Mouse (Mus musculus) embryonic facial prominence, embryonic 12.5 days (tissue): ENCODE data around the gene Jmjd1c. TPM values are rescaled to one million over a fixed set of nuclear protein-coding genes. Genes with fewer than 3 reads are reported as not detected.
A peak's percentile ranks its signal among the peaks of the same experiment; 100 is the strongest.

Experiments used
- ATAC-seq: fragments of 200-750 bp; cut with Nextera tagmentation; 2 replicates; pipeline ENCODE4 v1.8.0; 2017; ENCODE audit not compliant: insufficient number of reproducible peaks, insufficient read depth, low FRiP score, low TSS enrichment
- H3K27ac ChIP-seq: fragments of 300-500 bp; sonication (generic); 2 replicates; pipeline ENCODE4 v1.5.1; 2016; ENCODE audit warnings: mild to moderate bottlenecking
- H3K27me3 ChIP-seq: fragments of 300-500 bp; sonication (generic); 2 replicates; pipeline ENCODE4 v1.6.1; 2016; ENCODE audit warnings: mild to moderate bottlenecking, moderate library complexity
- H3K36me3 ChIP-seq: fragments of 300-500 bp; sonication (generic); 2 replicates; pipeline ENCODE4 v1.6.1; 2016; ENCODE audit warnings: mild to moderate bottlenecking
- H3K4me1 ChIP-seq: fragments of 300-500 bp; sonication (generic); 2 replicates; pipeline ENCODE4 v1.6.1; 2016
- H3K4me2 ChIP-seq: fragments of 300-500 bp; sonication (generic); replicated peaks from 2 replicates; pipeline ENCODE4 v1.6.1; 2016; ENCODE audit warnings: mild to moderate bottlenecking, moderate library complexity
- H3K4me3 ChIP-seq: fragments of 300-500 bp; sonication (generic); 2 replicates; pipeline ENCODE4 v1.5.1; 2016; ENCODE audit warnings: mild to moderate bottlenecking
- H3K9ac ChIP-seq: fragments of 300-500 bp; sonication (generic); 2 replicates; pipeline ENCODE4 v1.6.1; 2016; ENCODE audit warnings: mild to moderate bottlenecking, moderate library complexity
- H3K9me3 ChIP-seq: fragments of 300-500 bp; sonication (generic); 2 replicates; pipeline ENCODE4 v1.6.1; 2016; ENCODE audit warnings: mild to moderate bottlenecking, moderate library complexity
- WGBS: fragments of 180-500 bp; shearing (Covaris S2); methylation state at CpG from one replicate; pipeline ENCODE4 v1.1.7; 2016; 5-methylcytosine and 5-hydroxymethylcytosine counted together
- polyA plus RNA-seq: library from polyadenylated mRNA; unstranded; fragments of >200 nt; fragmentation: Nextera tagmentation; extraction: Ambion mirVana; gene quantifications from 2 replicates; pipeline ENCODE4 v1.2.1, GENCODE M21; 2016

The Jmjd1c gene
- polyA plus RNA-seq, 1 experiment from 2014 or later: 56.3 TPM

DNA sequence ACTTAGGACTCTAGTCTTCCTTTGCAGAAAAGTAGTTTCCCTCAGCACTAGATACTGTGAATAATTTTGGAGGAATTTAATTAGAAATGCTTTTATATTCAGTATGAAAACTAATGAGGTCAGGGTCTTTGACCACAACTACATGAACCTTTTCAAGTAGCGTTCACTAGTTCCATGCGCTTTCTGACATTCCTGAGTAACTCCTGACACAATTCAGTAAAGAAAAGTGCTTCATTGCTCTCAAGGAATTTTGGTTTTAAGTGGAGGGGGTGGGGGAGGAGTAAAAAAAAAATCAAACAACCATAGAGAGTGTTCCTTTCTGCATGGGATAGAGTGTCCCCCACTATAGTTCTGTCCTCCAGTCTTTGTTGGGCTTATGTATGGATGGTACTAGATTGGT lies 24.7 kb downstream of the Jmjd1c start:
- no peaks in the 10 kb centered on the region for H3K27me3 ChIP-seq
- WGBS: 61% methylated on average over 2 of the region's 2 CpGs

DNA sequence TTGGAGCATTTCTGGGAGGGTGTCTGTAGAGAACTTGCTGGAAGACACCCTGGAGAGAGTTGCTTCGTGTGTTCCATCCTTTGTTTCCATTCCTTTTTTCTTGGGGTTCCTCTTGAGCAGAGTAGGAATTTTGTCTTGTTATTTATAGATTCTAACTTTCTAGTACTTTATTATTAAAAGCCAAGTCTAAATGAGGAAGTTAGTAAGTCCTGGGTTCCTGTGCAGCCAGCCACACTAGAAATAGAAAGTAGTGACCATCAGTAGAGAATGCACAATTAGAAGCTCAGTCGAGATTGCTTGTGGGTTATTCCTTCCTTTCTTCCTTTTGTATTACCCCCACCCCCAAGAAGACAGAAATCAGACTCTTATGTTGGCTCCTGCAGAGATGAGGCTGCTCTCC lies 27.8 kb downstream of the Jmjd1c start:
- ATAC-seq: no peak
- H3K27me3 ChIP-seq: no peaks in the 10 kb centered on the region
- WGBS: 61% methylated on average over 2 of the region's 2 CpGs
- H3K9ac ChIP-seq: no peak overlapping the region
- no peaks in the 10 kb centered on the region for H3K36me3 ChIP-seq
- H3K27ac ChIP-seq: no peak overlapping the region
- peaks cover 16% of the 10 kb centered on the region for H3K4me1 ChIP-seq
- H3K4me2 ChIP-seq: no peak overlapping the region
- H3K4me3 ChIP-seq: no peak overlapping the region
- H3K9me3 ChIP-seq: no peaks in the 10 kb centered on the region

More for the DNA sequence above, 24.7 kb downstream of the Jmjd1c start:
- Histone ChIP-seq H3K27ac (no peak overlapping the region), H3K4me1 (peaks cover 18% of the 10 kb centered on the region), H3K4me3 (no peak overlapping the region), H3K4me2 (no peak overlapping the region), H3K9ac (no peak overlapping the region), H3K36me3 (no peaks in the 10 kb centered on the region), H3K9me3 (no peaks in the 10 kb centered on the region)
- ATAC-seq: no peak

DNA sequence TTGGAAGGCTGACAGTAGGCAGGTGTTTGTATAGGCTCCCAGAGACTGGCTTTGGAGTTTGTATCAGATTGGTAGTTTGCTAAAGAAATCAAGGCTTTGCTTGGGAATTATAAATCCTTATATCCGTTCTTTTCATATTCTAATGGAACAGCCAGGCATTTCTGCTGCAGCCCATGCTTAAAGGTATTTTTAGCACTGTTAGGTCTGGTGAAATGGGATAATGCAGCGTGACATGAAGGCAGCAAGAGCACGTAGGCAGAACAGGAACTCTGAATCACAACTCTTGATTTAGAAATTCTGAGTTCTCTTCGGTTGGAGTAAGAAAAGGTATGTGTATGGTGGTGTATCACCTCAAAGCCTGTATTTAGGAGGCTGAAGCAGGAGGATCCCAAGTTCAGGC lies 28.2 kb downstream of the Jmjd1c start:
- WGBS: 81% methylated on average over 4 of the region's 4 CpGs
- Histone ChIP-seq H3K27ac (no peak overlapping the region), H3K27me3 (no peaks in the 10 kb centered on the region), H3K4me1 (peaks cover 16% of the 10 kb centered on the region), H3K9ac (no peak overlapping the region), H3K9me3 (no peaks in the 10 kb centered on the region), H3K36me3 (no peaks in the 10 kb centered on the region), H3K4me3 (no peak overlapping the region), H3K4me2 (no peak overlapping the region)
- no peak for ATAC-seq

DNA sequence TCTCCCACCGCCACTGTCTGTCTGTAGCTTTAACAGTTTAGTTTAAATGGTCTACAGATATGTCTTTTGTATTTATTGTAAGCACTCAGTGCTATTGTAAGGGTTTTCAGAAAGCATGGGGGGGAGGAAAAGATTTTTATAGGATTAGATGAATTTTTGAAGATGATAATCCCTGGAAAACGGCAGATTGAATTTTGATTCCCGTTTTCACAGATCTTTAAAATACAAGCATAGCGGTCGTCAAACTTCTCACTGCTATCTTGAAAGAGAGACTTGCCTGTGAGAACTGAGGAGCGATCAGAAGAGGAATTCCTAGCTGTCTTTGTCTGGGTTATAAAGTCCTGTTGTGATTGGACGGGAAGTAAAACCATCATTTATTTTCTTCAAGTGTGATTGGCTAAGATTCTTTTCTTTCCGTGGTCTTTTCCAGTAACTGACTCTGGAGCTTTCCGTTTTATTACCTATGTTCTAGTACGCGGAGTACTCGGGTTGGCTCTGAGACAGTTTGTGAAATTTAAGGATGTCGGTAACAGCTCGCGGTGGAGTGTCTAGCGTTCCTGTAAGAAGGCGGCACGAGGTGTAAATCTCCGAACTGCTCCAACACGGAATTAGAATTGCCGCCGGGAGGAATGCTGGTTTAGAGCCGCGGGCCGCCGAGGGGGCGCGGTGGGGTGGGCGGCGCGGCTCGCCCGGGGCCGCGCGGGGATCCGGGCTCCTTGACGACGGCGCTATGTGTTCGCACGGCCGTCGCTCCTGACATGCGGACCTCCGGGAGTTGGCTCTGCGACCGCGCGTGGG lies 30.3 kb downstream of the Jmjd1c start:
- Histone ChIP-seq H3K9ac (peak overlapping the region; percentile 71), H3K27ac (peak overlapping the region; percentile 83), H3K36me3 (no peaks in the 10 kb centered on the region), H3K4me3 (peak overlapping the region; percentile 92), H3K4me1 (peaks cover 13% of the 10 kb centered on the region), H3K27me3 (no peaks in the 10 kb centered on the region), H3K4me2 (peak overlapping the region; percentile 94), H3K9me3 (no peaks in the 10 kb centered on the region)
- ATAC-seq: peak; percentile 71
- WGBS: under 1% methylated on average over 50 of the region's 50 CpGs

DNA sequence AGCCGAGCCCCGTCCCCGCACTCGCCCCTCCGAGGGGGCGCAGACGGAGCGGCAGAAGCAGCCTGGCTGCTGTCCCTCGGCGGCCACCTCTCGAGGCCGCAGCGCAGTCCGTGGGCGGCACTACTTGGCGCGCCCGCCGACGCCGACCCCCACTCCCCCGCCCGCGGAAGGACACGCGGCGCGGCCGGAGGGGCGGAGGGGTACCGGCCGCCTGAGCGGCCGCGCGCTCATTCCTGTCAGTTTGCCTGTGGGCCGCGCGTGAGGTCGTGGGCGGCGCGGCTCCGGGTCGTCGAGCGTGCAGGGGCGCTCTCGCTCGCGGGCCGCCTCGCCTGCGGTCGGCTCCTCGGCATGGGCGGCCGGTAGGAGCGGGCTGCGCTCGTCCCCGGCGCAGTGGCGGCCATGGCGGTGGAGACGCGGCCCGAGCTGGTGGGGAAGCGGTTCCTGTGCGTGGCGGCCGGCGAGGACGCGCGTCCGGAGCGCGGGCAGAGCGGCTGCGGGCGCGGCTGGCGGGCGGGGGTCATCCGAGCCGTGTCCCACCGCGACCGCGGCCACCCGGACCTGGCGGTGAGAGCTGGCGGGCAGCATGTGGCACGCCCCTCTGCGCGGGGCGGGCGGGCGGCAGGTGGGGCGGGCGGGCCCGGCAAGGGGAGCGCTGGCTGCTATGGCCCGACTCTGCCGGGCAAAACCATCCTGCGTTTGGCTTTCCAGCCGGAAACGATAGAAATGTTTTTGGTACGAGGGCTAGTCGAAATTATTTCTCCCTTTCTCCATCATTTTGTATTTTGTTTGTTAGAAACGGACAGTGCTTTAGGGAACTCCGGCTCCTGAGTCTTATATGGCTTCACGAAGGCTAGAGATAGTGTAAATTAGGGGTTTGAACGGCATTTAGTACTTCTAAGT lies 31.2 kb downstream of the Jmjd1c start:
- Histone ChIP-seq H3K9ac (peak overlapping the region; percentile 71), H3K4me2 (peak overlapping the region; percentile 94), H3K27ac (peak overlapping the region; percentile 83), H3K27me3 (no peaks in the 10 kb centered on the region), H3K4me3 (peak overlapping the region; percentile 92), H3K36me3 (no peaks in the 10 kb centered on the region), H3K9me3 (no peaks in the 10 kb centered on the region), H3K4me1 (peaks cover 7% of the 10 kb centered on the region)
- peak; percentile 71 for ATAC-seq
- WGBS: 2% methylated on average over 110 of the region's 115 CpGs

DNA sequence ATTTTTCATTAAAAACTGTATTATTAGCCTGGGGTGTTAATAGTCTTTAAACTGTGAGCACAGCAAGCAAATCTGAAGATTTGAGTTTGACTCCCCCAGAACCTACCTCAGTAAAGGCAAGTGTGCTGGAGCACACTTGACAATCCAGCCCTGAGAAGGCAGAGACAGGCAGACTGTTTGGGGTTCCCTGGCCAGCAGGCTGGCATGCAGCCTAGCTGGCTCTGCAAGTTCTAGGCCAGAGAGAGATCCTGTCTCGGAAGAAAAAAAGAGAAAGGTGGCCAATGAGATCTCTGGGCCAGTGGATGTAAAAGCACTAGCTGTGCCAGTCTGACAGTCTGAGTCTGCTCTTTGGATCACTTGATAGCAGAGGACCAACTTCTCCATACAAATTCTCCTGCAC lies 33.6 kb downstream of the Jmjd1c start:
- Histone ChIP-seq H3K4me1 (peaks cover 7% of the 10 kb centered on the region), H3K27ac (no peak overlapping the region), H3K27me3 (no peaks in the 10 kb centered on the region), H3K4me2 (no peak overlapping the region), H3K4me3 (no peak overlapping the region), H3K36me3 (no peaks in the 10 kb centered on the region), H3K9me3 (no peaks in the 10 kb centered on the region), H3K9ac (no peak overlapping the region)
- no peak for ATAC-seq
- WGBS: 56% methylated on average over 1 of the region's 1 CpGs

DNA sequence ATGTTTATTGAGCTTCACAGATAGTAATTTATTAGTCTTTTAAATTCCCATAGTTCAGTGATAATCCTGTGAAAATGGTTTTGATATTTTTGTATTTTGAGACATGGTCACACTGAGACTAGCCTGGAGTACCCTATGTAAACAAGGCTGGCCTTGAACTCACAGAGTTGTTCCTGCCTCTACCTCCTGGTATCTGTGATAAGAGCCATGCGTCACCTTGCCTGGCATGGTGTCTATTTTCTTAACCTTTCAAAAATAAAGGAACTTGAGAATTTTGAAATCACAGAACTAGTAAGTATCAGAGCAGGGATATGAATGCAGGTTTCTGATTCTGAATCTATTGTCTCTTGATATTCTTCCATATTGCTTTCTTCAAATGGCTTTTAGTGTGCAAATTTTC lies 35.8 kb downstream of the Jmjd1c start:
- Histone ChIP-seq H3K4me3 (no peak overlapping the region), H3K9me3 (no peaks in the 10 kb centered on the region), H3K27ac (no peak overlapping the region), H3K9ac (no peak overlapping the region), H3K36me3 (no peaks in the 10 kb centered on the region), H3K4me1 (peaks cover 7% of the 10 kb centered on the region), H3K4me2 (no peak overlapping the region), H3K27me3 (no peaks in the 10 kb centered on the region)
- ATAC-seq: no peak
- WGBS: 72% methylated on average over 1 of the region's 1 CpGs

DNA sequence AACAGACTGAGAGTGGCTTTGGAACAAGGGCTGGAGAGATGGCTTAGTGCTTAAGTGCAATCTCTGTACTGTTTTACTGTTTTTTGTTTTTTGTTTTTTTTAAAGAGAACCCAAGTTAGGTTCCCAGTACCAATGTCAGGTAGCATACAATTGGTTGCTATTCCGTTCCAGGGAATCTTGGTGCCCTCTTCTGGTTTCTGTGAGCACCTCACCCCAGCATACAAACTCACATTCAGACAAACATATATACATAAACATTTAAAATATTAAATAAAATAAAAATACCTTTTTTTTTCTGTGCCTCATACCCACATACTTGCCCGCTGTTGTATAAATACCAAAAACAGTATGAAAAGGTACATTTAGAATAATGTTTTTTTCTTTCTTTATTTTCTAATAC lies 38.4 kb downstream of the Jmjd1c start:
- Histone ChIP-seq H3K9me3 (no peaks in the 10 kb centered on the region), H3K4me3 (no peak overlapping the region), H3K9ac (no peak overlapping the region), H3K36me3 (no peaks in the 10 kb centered on the region), H3K27me3 (no peaks in the 10 kb centered on the region), H3K4me2 (no peak overlapping the region), H3K4me1 (no peaks in the 10 kb centered on the region; the same call in 1 of the 2 replicates), H3K27ac (no peak overlapping the region)
- ATAC-seq: no peak
- 94% methylated on average over 2 of the region's 2 CpGs for whole genome bisulfite sequencing

DNA sequence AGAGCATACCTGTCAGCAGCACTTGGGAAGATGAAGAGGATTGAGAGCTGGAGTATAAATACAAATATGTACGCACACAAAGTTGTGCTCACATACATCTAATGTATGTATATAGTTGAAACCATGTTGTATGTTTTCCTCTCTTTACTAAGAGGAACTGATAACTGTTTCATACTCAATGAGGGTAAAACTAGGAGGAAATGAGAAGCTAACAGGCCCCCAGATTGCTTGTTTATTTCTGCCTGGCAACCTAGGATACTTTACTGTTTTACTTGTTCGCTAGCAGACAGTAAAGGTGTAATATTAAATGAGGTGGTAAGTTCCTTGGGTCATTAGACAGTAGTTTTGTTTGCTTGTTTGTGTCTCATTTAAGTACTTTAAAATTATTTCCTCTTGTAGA lies 41.5 kb downstream of the Jmjd1c start:
- no peaks in the 10 kb centered on the region for H3K4me1 ChIP-seq
- H3K27me3 ChIP-seq: no peaks in the 10 kb centered on the region
- no peak overlapping the region for H3K27ac ChIP-seq
- no peaks in the 10 kb centered on the region for H3K36me3 ChIP-seq
- no peak for ATAC-seq
- 90% methylated on average over 2 of the region's 2 CpGs for WGBS
- no peak overlapping the region for H3K4me2 ChIP-seq
- H3K9ac ChIP-seq: no peak overlapping the region
- H3K4me3 ChIP-seq: no peak overlapping the region
- H3K9me3 ChIP-seq: no peaks in the 10 kb centered on the region

DNA sequence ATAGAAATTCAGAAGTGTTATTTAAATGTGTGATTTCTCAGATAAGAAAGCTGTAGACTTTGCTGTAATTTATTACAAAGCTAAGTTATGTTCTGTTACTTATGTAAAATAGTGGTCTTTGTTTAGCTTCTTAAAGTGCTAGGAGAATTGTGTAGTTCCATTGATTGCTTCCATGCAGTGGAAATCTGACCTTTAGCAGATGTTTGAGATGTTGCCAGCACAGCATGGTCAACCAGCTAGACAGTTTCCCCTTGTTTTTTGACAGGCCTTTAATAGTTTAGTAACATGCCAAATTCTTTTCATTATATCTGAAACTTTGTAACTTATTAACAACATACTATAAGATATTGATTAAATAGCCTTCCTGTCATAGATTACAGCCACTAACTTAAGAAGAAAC lies 47.7 kb downstream of the Jmjd1c start:
- no peaks in the 10 kb centered on the region for H3K9me3 ChIP-seq
- no peaks in the 10 kb centered on the region for H3K27me3 ChIP-seq
- no peak overlapping the region for H3K4me3 ChIP-seq
- H3K4me2 ChIP-seq: no peak overlapping the region
- no peak overlapping the region for H3K27ac ChIP-seq
- H3K9ac ChIP-seq: no peak overlapping the region
- ATAC-seq: no peak
- H3K4me1 ChIP-seq: peaks cover 7% of the 10 kb centered on the region
- no peaks in the 10 kb centered on the region for H3K36me3 ChIP-seq

DNA sequence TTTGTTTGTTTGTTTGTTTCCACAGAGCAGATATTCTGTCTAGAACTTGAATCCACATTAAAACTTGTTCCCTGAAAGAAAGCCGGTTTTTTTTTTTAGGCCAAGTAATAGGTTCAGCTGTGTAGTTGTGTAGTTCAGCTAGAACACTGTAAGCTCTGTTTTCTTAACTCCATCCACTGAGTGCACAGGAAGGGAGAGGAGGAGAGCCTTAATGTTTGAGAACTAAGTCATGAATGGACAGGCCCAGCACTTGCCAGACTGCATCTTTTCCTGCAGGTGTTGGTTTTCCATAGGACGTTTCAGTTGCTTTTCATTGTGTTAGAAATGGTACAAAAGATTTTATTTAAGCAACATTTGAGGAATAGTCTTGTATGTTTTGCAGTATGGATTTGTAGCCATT lies 48.3 kb downstream of the Jmjd1c start:
- Histone ChIP-seq H3K27ac (no peak overlapping the region), H3K36me3 (no peaks in the 10 kb centered on the region), H3K27me3 (no peaks in the 10 kb centered on the region), H3K4me1 (peaks cover 7% of the 10 kb centered on the region), H3K9ac (no peak overlapping the region), H3K4me3 (no peak overlapping the region), H3K4me2 (no peak overlapping the region), H3K9me3 (no peaks in the 10 kb centered on the region)
- ATAC-seq: no peak
- WGBS: 32% methylated on average over 2 of the region's 2 CpGs

DNA sequence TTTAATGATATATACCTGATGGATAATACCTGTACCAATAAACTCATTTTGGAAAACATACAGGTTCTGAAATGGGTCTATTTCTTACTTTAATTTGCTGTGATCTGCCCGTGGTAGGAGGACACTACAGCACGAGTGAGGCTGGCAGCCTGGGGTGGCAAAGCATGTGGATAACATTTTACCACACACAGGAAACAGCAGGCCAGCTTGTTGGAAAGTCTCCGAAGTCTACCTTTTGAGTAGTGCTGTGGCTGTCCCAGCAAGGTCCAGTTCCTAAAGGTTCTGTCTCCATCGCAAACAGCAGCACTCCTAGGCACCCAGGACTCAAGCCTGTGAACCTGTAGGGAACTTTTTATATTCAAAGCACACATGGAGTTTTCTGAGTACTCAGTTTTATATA lies 49.7 kb downstream of the Jmjd1c start:
- Histone ChIP-seq H3K27ac (no peak overlapping the region), H3K36me3 (no peaks in the 10 kb centered on the region), H3K4me1 (peaks cover 7% of the 10 kb centered on the region), H3K9ac (no peak overlapping the region), H3K9me3 (no peaks in the 10 kb centered on the region), H3K4me2 (no peak overlapping the region), H3K4me3 (no peak overlapping the region), H3K27me3 (no peaks in the 10 kb centered on the region)
- 81% methylated on average over 4 of the region's 4 CpGs for WGBS
- ATAC-seq: no peak
